Mouse (Mus musculus): ENCODE data around the gene Nprl2. TPM values are rescaled to one million over a fixed set of nuclear protein-coding genes. Genes with fewer than 3 reads are reported as not detected.
A peak's percentile ranks its signal among the peaks of the same experiment; 100 is the strongest.

The Nprl2 gene
- polyA plus RNA-seq, 1 experiment from 2014 or later: 40.8 TPM

- Histone ChIP-seq H3K27me3 (ENCODE audit: control insufficient read depth, insufficient read depth, low read length) (peaks cover 24% of the 10 kb centered on the region), H3K9ac (ENCODE audit: low read length) (peak overlapping the region; percentile 65), H3K4me1 (ENCODE audit: control insufficient read depth, insufficient read depth, low read length) (peaks cover 16% of the 10 kb centered on the region), H3K9me3 (replicated peaks; ENCODE audit: control insufficient read depth, low read length) (no peaks in the 10 kb centered on the region), H3K27ac (ENCODE audit: low read length) (no peak overlapping the region), H3K4me2 (ENCODE audit: low read depth, low read length) (peak overlapping the region; percentile 84), H3K4me3 (replicated peaks; ENCODE audit: low read length) (peak overlapping the region; percentile 47), H3K36me3 (ENCODE audit: control insufficient read depth, insufficient read depth, low read length) (no peaks in the 10 kb centered on the region)
- 5% methylated on average over 44 of the region's 44 CpGs for WGBS
- peak; percentile 77 for ATAC-seq (ENCODE audit: insufficient read depth, low FRiP score)
Observed at GRCm38 (mm10) chr9:107526198-107527026, 15.6 kb upstream of the Nprl2 start.

- peak; percentile 98 for ATAC-seq (ENCODE audit: insufficient read depth, low FRiP score)
- H3K36me3 ChIP-seq (ENCODE audit: control insufficient read depth, insufficient read depth, low read length): peaks cover 11% of the 10 kb centered on the region; the same call in 1 of the 2 replicates
- H3K4me2 ChIP-seq (ENCODE audit: low read depth, low read length): peak within 1 kb of the TSS; percentile 84
- H3K27me3 ChIP-seq (ENCODE audit: control insufficient read depth, insufficient read depth, low read length): no peaks in the 10 kb centered on the region
- H3K27ac ChIP-seq (ENCODE audit: low read length): peak within 1 kb of the TSS; percentile 91
- no peaks in the 10 kb centered on the region for H3K9me3 ChIP-seq (replicated peaks; ENCODE audit: control insufficient read depth, low read length)
- H3K4me1 ChIP-seq (ENCODE audit: control insufficient read depth, insufficient read depth, low read length): peaks cover 25% of the 10 kb centered on the region
- H3K9ac ChIP-seq (ENCODE audit: low read length): peak within 1 kb of the TSS; percentile 93
- H3K4me3 ChIP-seq (replicated peaks; ENCODE audit: low read length): peak within 1 kb of the TSS; percentile 98
- under 1% methylated on average over 48 of the region's 48 CpGs for WGBS
Observed at GRCm38 (mm10) chr9:107533791-107534407, 8.1 kb upstream of the Nprl2 start, which contains the start of gene Tmem115. Gene Tmem115 (plus strand): TSS chr9:107533945.

GRCm38 (mm10) chr9:107534408-107535202, 7.4 kb upstream of the Nprl2 start:
- Histone ChIP-seq H3K27me3 (ENCODE audit: control insufficient read depth, insufficient read depth, low read length) (no peaks in the 10 kb centered on the region), H3K4me2 (ENCODE audit: low read depth, low read length) (peak overlapping the region; percentile 84), H3K27ac (ENCODE audit: low read length) (peak overlapping the region; percentile 91), H3K36me3 (ENCODE audit: control insufficient read depth, insufficient read depth, low read length) (peaks cover 12% of the 10 kb centered on the region; the same call in 1 of the 2 replicates), H3K4me3 (replicated peaks; ENCODE audit: low read length) (peak overlapping the region; percentile 98), H3K4me1 (ENCODE audit: control insufficient read depth, insufficient read depth, low read length) (peaks cover 25% of the 10 kb centered on the region), H3K9ac (ENCODE audit: low read length) (peak overlapping the region; percentile 93), H3K9me3 (replicated peaks; ENCODE audit: control insufficient read depth, low read length) (no peaks in the 10 kb centered on the region)
- under 1% methylated on average over 40 of the region's 40 CpGs for WGBS
- ATAC-seq (ENCODE audit: insufficient read depth, low FRiP score): peak; percentile 2; the same call in 1 of the 2 replicates

- H3K27ac ChIP-seq (ENCODE audit: low read length): no peak overlapping the region
- no peak overlapping the region for H3K9ac ChIP-seq (ENCODE audit: low read length)
- 96% methylated on average over 7 of the region's 7 CpGs for WGBS
- no peaks in the 10 kb centered on the region for H3K27me3 ChIP-seq (ENCODE audit: control insufficient read depth, insufficient read depth, low read length)
- no peaks in the 10 kb centered on the region for H3K9me3 ChIP-seq (replicated peaks; ENCODE audit: control insufficient read depth, low read length)
- H3K36me3 ChIP-seq (ENCODE audit: control insufficient read depth, insufficient read depth, low read length): peaks cover 12% of the 10 kb centered on the region; the same call in 1 of the 2 replicates
- H3K4me1 ChIP-seq (ENCODE audit: control insufficient read depth, insufficient read depth, low read length): peaks cover 38% of the 10 kb centered on the region
- H3K4me3 ChIP-seq (replicated peaks; ENCODE audit: low read length): no peak overlapping the region
- no peak for ATAC-seq (ENCODE audit: insufficient read depth, low FRiP score)
- H3K4me2 ChIP-seq (ENCODE audit: low read depth, low read length): no peak overlapping the region
Observed at GRCm38 (mm10) chr9:107538231-107538630, 3.8 kb upstream of the Nprl2 start.

- 83% methylated on average over 3 of the region's 3 CpGs for WGBS
- Histone ChIP-seq H3K27me3 (ENCODE audit: control insufficient read depth, insufficient read depth, low read length) (no peaks in the 10 kb centered on the region), H3K9ac (ENCODE audit: low read length) (no peak overlapping the region), H3K27ac (ENCODE audit: low read length) (no peak overlapping the region), H3K4me1 (ENCODE audit: control insufficient read depth, insufficient read depth, low read length) (peaks cover 34% of the 10 kb centered on the region), H3K36me3 (ENCODE audit: control insufficient read depth, insufficient read depth, low read length) (peaks cover 12% of the 10 kb centered on the region; the same call in 1 of the 2 replicates), H3K4me3 (replicated peaks; ENCODE audit: low read length) (no peak overlapping the region), H3K4me2 (ENCODE audit: low read depth, low read length) (no peak overlapping the region), H3K9me3 (replicated peaks; ENCODE audit: control insufficient read depth, low read length) (no peaks in the 10 kb centered on the region)
- no peak for ATAC-seq (ENCODE audit: insufficient read depth, low FRiP score)
Observed at GRCm38 (mm10) chr9:107538711-107539110, 3.3 kb upstream of the Nprl2 start.

- Histone ChIP-seq H3K4me2 (ENCODE audit: low read depth, low read length) (no peak overlapping the region), H3K4me1 (ENCODE audit: control insufficient read depth, insufficient read depth, low read length) (peaks cover 34% of the 10 kb centered on the region), H3K27me3 (ENCODE audit: control insufficient read depth, insufficient read depth, low read length) (no peaks in the 10 kb centered on the region), H3K27ac (ENCODE audit: low read length) (no peak overlapping the region), H3K9ac (ENCODE audit: low read length) (no peak overlapping the region), H3K36me3 (ENCODE audit: control insufficient read depth, insufficient read depth, low read length) (peaks cover 23% of the 10 kb centered on the region; the same call in 1 of the 2 replicates), H3K9me3 (replicated peaks; ENCODE audit: control insufficient read depth, low read length) (no peaks in the 10 kb centered on the region), H3K4me3 (replicated peaks; ENCODE audit: low read length) (no peak overlapping the region)
- 91% methylated on average over 8 of the region's 8 CpGs for WGBS
- ATAC-seq (ENCODE audit: insufficient read depth, low FRiP score): no peak
Observed at GRCm38 (mm10) chr9:107539940-107540339, 2.1 kb upstream of the Nprl2 start.

GRCm38 (mm10) chr9:107540420-107540819, 1.6 kb upstream of the Nprl2 start:
- ATAC-seq (ENCODE audit: insufficient read depth, low FRiP score): no peak
- Histone ChIP-seq H3K9ac (ENCODE audit: low read length) (no peak overlapping the region), H3K4me2 (ENCODE audit: low read depth, low read length) (no peak overlapping the region), H3K27me3 (ENCODE audit: control insufficient read depth, insufficient read depth, low read length) (no peaks in the 10 kb centered on the region), H3K27ac (ENCODE audit: low read length) (no peak overlapping the region), H3K36me3 (ENCODE audit: control insufficient read depth, insufficient read depth, low read length) (peaks cover 23% of the 10 kb centered on the region; the same call in 1 of the 2 replicates), H3K4me1 (ENCODE audit: control insufficient read depth, insufficient read depth, low read length) (peaks cover 33% of the 10 kb centered on the region), H3K4me3 (replicated peaks; ENCODE audit: low read length) (no peak overlapping the region), H3K9me3 (replicated peaks; ENCODE audit: control insufficient read depth, low read length) (no peaks in the 10 kb centered on the region)
- 63% methylated on average over 4 of the region's 4 CpGs for WGBS

GRCm38 (mm10) chr9:107541005-107541404, 1.0 kb upstream of the Nprl2 start:
- H3K9ac ChIP-seq (ENCODE audit: low read length): peak overlapping the region; percentile 74

More at GRCm38 (mm10) chr9:107541005-107541404, 1.0 kb upstream of the Nprl2 start:
- Histone ChIP-seq H3K36me3 (ENCODE audit: control insufficient read depth, insufficient read depth, low read length) (peaks cover 23% of the 10 kb centered on the region; the same call in 1 of the 2 replicates), H3K4me3 (replicated peaks; ENCODE audit: low read length) (peak overlapping the region; percentile 66), H3K27ac (ENCODE audit: low read length) (no peak overlapping the region), H3K4me1 (ENCODE audit: control insufficient read depth, insufficient read depth, low read length) (peaks cover 27% of the 10 kb centered on the region), H3K4me2 (ENCODE audit: low read depth, low read length) (peak overlapping the region; percentile 76), H3K9me3 (replicated peaks; ENCODE audit: control insufficient read depth, low read length) (no peaks in the 10 kb centered on the region), H3K27me3 (ENCODE audit: control insufficient read depth, insufficient read depth, low read length) (no peaks in the 10 kb centered on the region)
- ATAC-seq (ENCODE audit: insufficient read depth, low FRiP score): no peak
- 29% methylated on average over 10 of the region's 10 CpGs for WGBS
